Mouse (Mus musculus): ENCODE results near the gene Rab25.

Gene Rab25

GRCm38 (mm10) chr3:88566536-88567061 lies 18.5 kb upstream of the Rab25 start:
- DNase-seq = no peak

- DNase-seq = no peak
These were observed 18.0 kb upstream of the Rab25 start for GRCm38 (mm10) chr3:88566116-88566515.

- DNase-seq = no peak
These were observed 15.9 kb upstream of the Rab25 start for GRCm38 (mm10) chr3:88563966-88564365.

DNA sequence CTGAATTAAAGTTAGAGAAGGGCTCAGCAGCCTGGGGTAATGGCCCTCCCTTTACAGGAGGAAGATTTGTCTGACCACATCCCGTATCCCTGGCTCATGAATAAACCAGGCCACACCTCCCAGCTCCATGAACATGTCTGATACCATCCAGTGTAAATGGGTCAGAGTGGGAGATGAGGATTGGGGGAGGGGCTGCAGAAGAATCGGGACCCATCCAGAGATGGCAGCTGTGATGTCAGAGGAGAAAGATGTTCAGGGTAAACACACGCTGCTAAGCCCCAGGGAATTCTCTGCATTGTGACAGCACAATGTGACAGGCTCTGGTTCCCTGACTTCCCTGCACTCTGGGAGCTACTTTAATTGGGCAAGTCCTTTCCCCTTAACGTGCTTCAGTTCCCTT lies 15.3 kb upstream of the Rab25 start:
- no peak for DNase-seq

GRCm38 (mm10) chr3:88561989-88562388 lies 13.9 kb upstream of the Rab25 start:
- no peak for DNase-seq

DNA sequence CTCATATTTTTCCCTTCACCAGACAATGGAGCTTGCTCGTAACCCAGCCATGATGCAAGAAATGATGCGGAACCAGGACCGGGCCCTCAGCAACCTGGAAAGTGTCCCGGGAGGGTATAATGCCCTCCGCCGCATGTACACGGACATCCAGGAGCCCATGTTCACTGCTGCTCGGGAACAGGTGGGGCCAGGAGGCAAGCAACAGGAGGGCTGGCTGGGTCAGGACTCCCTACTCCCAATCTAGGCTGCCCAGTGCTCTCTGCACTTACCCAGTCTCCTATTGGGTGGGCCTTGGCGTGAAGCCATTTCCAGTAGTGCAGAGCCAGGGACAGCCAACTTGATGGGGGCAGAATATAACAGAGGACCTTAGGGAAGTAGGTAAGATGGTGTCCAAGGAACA lies 11.5 kb upstream of the Rab25 start:
- no peak for DNase-seq

DNA sequence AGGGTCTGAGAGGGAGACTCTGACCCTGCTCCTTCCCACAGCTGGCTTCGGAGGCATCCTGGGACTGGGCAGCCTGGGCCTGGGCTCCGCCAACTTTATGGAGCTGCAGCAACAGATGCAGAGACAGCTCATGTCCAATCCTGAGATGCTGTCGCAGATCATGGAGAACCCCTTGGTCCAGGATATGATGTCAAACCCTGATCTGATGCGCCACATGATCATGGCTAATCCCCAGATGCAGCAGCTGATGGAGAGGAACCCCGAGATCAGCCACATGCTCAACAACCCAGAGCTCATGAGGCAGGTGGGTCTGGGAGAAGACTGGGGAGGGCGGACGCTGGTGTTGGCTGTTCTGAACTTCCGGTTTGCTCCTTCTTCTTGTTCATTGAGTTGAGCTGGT lies 8.5 kb upstream of the Rab25 start:
- no peak for DNase-seq

- DNase-seq = no peak
These were observed 7.6 kb upstream of the Rab25 start for GRCm38 (mm10) chr3:88555731-88556130.

DNA sequence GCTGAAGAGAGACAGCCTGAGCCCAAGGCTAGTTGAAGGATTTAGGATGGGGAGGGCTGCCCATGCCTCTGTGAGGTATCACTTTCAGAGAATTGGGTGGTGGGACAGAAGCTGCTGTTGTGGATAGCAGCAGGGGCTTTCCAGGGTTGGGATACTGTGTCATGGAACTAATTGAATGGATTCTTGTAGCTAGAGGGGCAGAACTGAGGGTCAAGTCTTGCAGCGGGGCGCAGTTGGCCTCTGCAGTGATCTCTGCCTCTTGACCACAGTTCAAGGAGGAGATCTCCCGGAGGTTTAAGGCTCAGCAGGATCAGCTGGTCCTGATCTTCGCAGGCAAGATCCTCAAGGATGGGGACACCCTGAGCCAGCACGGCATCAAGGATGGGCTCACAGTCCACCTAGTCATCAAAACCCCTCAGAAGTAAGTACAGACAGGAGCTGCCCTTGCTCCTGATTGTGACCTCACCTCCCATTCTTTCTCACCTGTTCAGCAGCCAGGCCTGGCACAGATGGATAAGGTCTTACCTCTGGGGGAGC lies 7.0 kb upstream of the Rab25 start:
- no peak for DNase-seq

DNA sequence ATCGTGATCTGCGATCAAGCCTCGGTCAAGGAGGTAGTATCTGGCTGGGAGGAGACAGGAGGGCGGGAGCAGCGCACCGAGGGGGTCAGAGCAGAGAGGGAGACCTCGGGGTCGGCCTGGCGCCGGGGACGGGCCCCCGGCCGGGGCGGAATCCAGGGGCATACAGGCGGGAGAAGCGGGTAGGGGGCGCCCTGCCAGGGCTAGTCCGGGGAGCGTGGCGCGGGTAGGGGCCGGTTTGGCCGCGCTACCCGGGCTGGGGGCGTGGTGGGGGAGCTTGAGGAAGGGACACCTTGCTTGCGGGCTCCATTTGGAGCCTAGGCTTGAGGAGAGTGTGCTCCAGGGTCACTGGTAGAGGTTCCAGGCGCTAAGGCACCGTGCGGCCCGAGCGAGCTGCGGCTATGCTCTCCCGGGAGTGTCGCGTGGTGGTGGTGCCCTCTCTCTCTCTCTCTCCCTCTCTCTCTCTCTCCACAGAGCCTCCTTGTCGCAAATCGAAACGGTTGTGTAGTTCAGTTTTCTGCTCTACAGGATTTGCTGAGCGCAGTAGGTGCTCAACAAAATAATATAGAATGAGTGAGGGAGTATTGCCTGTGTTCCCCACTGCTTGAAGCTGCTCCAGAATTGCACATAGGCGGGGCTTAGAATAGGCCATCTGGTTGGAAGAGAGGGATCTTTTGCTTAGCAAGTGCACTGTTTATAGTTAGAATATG lies 5.9 kb upstream of the Rab25 start:
- DNase-seq = no peak

- peak; percentile 88 for DNase-seq
These were observed 5.4 kb upstream of the Rab25 start, which contains the start of gene Ubqln4 for GRCm38 (mm10) chr3:88553525-88553879. Ubqln4 (plus strand) TSS chr3:88553758.

GRCm38 (mm10) chr3:88552676-88553524 lies 4.8 kb upstream of the Rab25 start, which contains the start of gene Lamtor2:
Lamtor2 (minus strand) TSS chr3:88553074.
- DNase-seq = peak; percentile 99

GRCm38 (mm10) chr3:88552082-88552645 lies 4.1 kb upstream of the Rab25 start:
- no peak for DNase-seq

- DNase-seq = no peak
These were observed 3.5 kb upstream of the Rab25 start for GRCm38 (mm10) chr3:88551586-88551985.

DNA sequence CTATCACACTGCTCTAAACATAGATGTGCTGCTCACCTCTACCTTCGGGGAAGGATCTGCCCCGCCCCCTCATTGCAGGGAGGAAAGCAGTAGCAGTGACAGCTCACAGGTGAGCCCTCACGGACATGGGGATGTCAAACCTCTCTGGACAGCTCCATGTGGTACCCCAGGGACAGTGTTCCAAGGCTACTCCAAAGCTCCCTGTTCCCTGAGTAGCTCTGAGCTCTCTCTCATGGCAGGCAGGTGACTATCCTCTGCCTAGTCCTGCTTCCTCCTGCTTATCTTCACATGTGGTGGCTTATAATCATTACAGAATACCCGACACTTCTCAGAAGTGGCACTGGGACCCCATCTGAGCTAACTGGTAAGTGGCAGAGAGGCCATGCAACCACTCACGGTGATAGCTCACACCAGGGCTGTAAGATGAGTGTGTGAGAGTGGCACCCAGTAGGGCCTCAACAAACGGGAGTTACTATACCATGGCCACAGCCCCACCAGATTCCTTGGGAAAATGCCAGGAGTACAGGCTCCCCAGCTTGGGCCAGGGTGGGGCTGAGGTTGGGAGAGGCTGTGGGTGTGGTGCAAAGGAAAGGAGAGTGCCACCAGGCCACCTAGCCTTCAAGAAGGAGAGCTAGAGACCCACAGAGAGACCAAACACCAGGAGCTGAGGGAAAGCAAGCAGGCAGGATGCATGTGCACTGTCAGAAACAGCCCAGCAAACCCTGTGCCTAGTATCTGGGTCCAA lies 1.3 kb downstream of the Rab25 start:
- no peak for DNase-seq

- DNase-seq = no peak
These were observed 3.0 kb downstream of the Rab25 start for GRCm38 (mm10) chr3:88544955-88545591.

DNA sequence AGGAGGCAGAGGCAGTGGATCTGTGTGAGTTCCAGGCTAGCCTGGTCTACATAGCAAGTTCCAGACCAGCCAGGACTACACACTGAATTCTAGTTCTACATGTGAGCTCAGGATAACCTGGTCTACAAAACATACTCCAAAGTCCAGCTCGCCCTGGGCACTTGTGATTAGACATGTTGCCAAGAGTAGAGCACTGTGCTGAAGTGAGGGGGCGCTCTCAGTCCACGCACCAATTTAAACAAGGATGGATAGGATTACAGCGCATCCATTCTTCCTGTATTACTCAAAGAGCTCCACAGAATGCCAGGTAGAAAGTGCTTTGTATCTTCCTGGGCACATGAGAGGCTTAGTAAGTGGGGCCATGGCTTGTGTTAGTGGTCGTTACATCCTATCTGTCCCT lies 3.6 kb downstream of the Rab25 start:
- no peak for DNase-seq

- no peak for DNase-seq
These were observed 4.3 kb downstream of the Rab25 start for GRCm38 (mm10) chr3:88543651-88544410.

DNA sequence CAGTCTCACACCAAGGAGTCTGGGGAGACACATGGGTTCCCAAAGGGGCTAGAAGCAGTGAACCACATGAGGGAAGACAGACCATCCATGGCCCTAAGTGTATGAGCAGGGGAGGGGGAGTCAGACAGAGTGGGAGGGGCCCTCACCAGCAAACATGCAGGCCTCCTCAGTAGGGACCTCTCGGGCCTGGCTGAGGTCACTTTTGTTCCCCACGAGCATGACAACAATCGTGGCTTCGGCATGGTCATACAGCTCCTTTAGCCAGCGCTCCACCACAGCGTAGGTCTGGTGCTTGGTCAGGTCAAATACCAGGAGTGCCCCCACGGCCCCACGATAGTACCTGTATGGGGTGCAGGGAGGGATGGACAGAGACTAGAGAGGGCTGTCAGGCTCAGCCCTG lies 4.9 kb downstream of the Rab25 start:
- DNase-seq = no peak

GRCm38 (mm10) chr3:88542486-88542885 lies 5.6 kb downstream of the Rab25 start:
- no peak for DNase-seq

All from cerebellum, adult 9-10 months (tissue).